Mouse (Mus musculus) adrenal gland, adult 18-20 months (tissue): ENCODE data around the gene Zfp324. TPM values are rescaled to one million over a fixed set of nuclear protein-coding genes. Genes with fewer than 3 reads are reported as not detected.
A peak's percentile ranks its signal among the peaks of the same experiment; 100 is the strongest.

Experiments used
- DNase-seq, 2 experiments: peaks; one replicate each; pipeline ENCODE4 v3.0.0; 2021 to 2022; ENCODE audit warnings: low spot score in 2 of 2
- total RNA-seq, 2 experiments: library from RNA; stranded (reverse); gene quantifications; 1 replicate in 1 of 2; 2 replicates in 1 of 2; pipeline ENCODE4 v1.2.3; 2021

Gene Zfp324
- total RNA-seq, 2 experiments from 2014 or later, result 8.4 to 9.5 TPM

- peak in 1 of 2 experiments; percentile 37 for DNase-seq
These were observed 4.0 kb upstream of the Zfp324 start for GRCm38 (mm10) chr7:12961511-12962141.

GRCm38 (mm10) chr7:12966104-12966845, 637 bp downstream of the Zfp324 start:
- peak; percentile 69 to 71 for DNase-seq

- no peak for DNase-seq
These were observed 5.3 kb downstream of the Zfp324 start for GRCm38 (mm10) chr7:12970906-12971305.

GRCm38 (mm10) chr7:12977682-12978389, 12.2 kb downstream of the Zfp324 start, which contains the start of gene Zfp446:
Gene Zfp446, plus strand, starts transcription at chr7:12977848.
- peak; percentile 92 to 95 for DNase-seq

- DNase-seq, result no peak
These were observed 13.5 kb downstream of the Zfp324 start for GRCm38 (mm10) chr7:12978931-12979722.

GRCm38 (mm10) chr7:12979776-12980175, 14.1 kb downstream of the Zfp324 start:
- no peak for DNase-seq

GRCm38 (mm10) chr7:12980291-12980690, 14.7 kb downstream of the Zfp324 start:
- DNase-seq, result no peak

- no peak for DNase-seq
These were observed 20.1 kb downstream of the Zfp324 start for GRCm38 (mm10) chr7:12985724-12986123.

- DNase-seq, result no peak
These were observed 21.3 kb downstream of the Zfp324 start for GRCm38 (mm10) chr7:12986906-12987305.

- no peak for DNase-seq
These were observed 22.0 kb downstream of the Zfp324 start for GRCm38 (mm10) chr7:12987409-12988189.

- DNase-seq, result no peak
These were observed 26.6 kb downstream of the Zfp324 start for GRCm38 (mm10) chr7:12992222-12992621.

GRCm38 (mm10) chr7:12993148-12993547, 27.5 kb downstream of the Zfp324 start:
- DNase-seq, result no peak

- DNase-seq, result no peak
These were observed 30.2 kb downstream of the Zfp324 start for GRCm38 (mm10) chr7:12995862-12996261.

GRCm38 (mm10) chr7:12997230-12997629, 31.6 kb downstream of the Zfp324 start:
- no peak for DNase-seq

GRCm38 (mm10) chr7:12998053-12998452, 32.4 kb downstream of the Zfp324 start, which contains the start of gene Slc27a5:
Gene Slc27a5, minus strand, starts transcription at chr7:12998192.
- DNase-seq, result no peak

- no peak for DNase-seq
These were observed 33.2 kb downstream of the Zfp324 start, which contains the start of gene Trim28 for GRCm38 (mm10) chr7:12998851-12999250. Gene Trim28, plus strand, starts transcription at chr7:12999114.

- DNase-seq, result no peak
These were observed 35.9 kb downstream of the Zfp324 start for GRCm38 (mm10) chr7:13001584-13001983.

- no peak for DNase-seq
These were observed 37.7 kb downstream of the Zfp324 start for GRCm38 (mm10) chr7:13003380-13003779.

GRCm38 (mm10) chr7:13006011-13006410, 40.4 kb downstream of the Zfp324 start:
- no peak for DNase-seq

- no peak for DNase-seq
These were observed 40.9 kb downstream of the Zfp324 start for GRCm38 (mm10) chr7:13006531-13006930.
